Mouse (Mus musculus) stomach, postnatal 0 days (tissue): ENCODE measurements around the gene Hoxc6. TPM values are rescaled to one million over a fixed set of nuclear protein-coding genes. Genes with fewer than 3 reads are reported as not detected.

ENCODE experiments used
- ATAC-seq: fragments of 200-750 bp; cut with Nextera tagmentation; 2 replicates; pipeline ENCODE4 v1.8.0; 2017; ENCODE audit not compliant: low FRiP score, low TSS enrichment
- DNase-seq: peaks from one replicate; pipeline ENCODE4 v3.0.0-alpha.2; 2016; ENCODE audit warnings: low spot score
- H3K27ac ChIP-seq: fragments of 300-500 bp; sonication (generic); replicated peaks from 2 replicates; pipeline ENCODE4 v1.5.1; 2014; ENCODE audit warnings: mild to moderate bottlenecking, control low read depth
- H3K27me3 ChIP-seq: fragments of 300-500 bp; sonication (generic); 2 replicates; pipeline ENCODE4 v1.6.1; 2014; ENCODE audit warnings: low read length; ENCODE audit not compliant: control insufficient read depth, insufficient read depth
- H3K36me3 ChIP-seq: fragments of 300-500 bp; sonication (generic); 2 replicates; pipeline ENCODE4 v1.6.1; 2014; ENCODE audit warnings: low read length, mixed read lengths; ENCODE audit not compliant: control insufficient read depth, insufficient read depth
- H3K4me1 ChIP-seq: fragments of 300-500 bp; sonication (generic); replicated peaks from 2 replicates; pipeline ENCODE4 v1.6.1; 2014; ENCODE audit warnings: antibody characterized with exemption; ENCODE audit not compliant: control insufficient read depth, insufficient read depth
- H3K4me2 ChIP-seq: fragments of 300-500 bp; sonication (generic); replicated peaks from 2 replicates; pipeline ENCODE4 v1.6.1; 2014; ENCODE audit warnings: low read depth, mild to moderate bottlenecking, control low read depth, moderate library complexity
- H3K4me3 ChIP-seq: fragments of 300-500 bp; sonication (generic); 2 replicates; pipeline ENCODE4 v1.5.1; 2014; ENCODE audit warnings: low read depth, low read length, control low read depth
- H3K9ac ChIP-seq: fragments of 300-500 bp; sonication (generic); 2 replicates; pipeline ENCODE4 v1.6.1; 2014; ENCODE audit warnings: mild to moderate bottlenecking, low read length, control low read depth, mixed read lengths
- H3K9me3 ChIP-seq: fragments of 300-500 bp; sonication (generic); 2 replicates; pipeline ENCODE4 v1.6.1; 2016; ENCODE audit warnings: low read length; ENCODE audit not compliant: control insufficient read depth
- CTCF ChIP-seq: IDR thresholded peaks from 2 replicates; pipeline ENCODE4 v1.5.1; 2016; ENCODE audit warnings: antibody characterized with exemption, low read depth, mild to moderate bottlenecking, moderate library complexity
- EP300 ChIP-seq: optimal IDR thresholded peaks from 2 replicates; pipeline ENCODE3; 2016; ENCODE audit warnings: antibody characterized with exemption
- WGBS: fragments of 180-500 bp; shearing (Covaris S2); extraction: QIAGEN DNeasy Blood & Tissue Kit; methylation state at CpG from one replicate; pipeline ENCODE4 v1.1.7; 2014; 5-methylcytosine and 5-hydroxymethylcytosine counted together
- microRNA counts: library from miRNA; unstranded; fragments of <30 nt; microRNA quantifications from one replicate; lab custom pipeline; 2015
- microRNA-seq: library from miRNA; unstranded; fragments of <30 nt; microRNA quantifications from one replicate; pipeline ENCODE4, GENCODE M21; 2016
- polyA plus RNA-seq: library from polyadenylated mRNA; unstranded; fragments of >200 nt; fragmentation: Nextera tagmentation; extraction: Ambion mirVana; gene quantifications from 2 replicates; pipeline ENCODE4 v1.2.1, GENCODE M21; 2015

The Hoxc6 gene
- polyA plus RNA-seq, 1 experiment from 2014 or later = 4.9 TPM

- Histone ChIP-seq H3K4me3 (peak overlapping the region; percentile 44), H3K9ac (peak overlapping the region; percentile 70), H3K27ac (peak overlapping the region; percentile 95), H3K9me3 (no peaks in the 10 kb centered on the region), H3K4me1 (0 out of 2 replicates have a peak, but pooled peaks cover 2% of the 10 kb centered on the region), H3K27me3 (no peaks in the 10 kb centered on the region), H3K36me3 (no peaks in the 10 kb centered on the region), H3K4me2 (peak overlapping the region; percentile 50)
- no peak for TF ChIP-seq EP300
- TF ChIP-seq CTCF = no peak
- DNase-seq = peak; percentile 58
- peak; percentile 54; the same call in 1 of the 2 replicates for ATAC-seq
- WGBS = 4% methylated on average over 30 of the region's 30 CpGs
Measured at GRCm38 (mm10) chr15:103061131-103061825, 63.2 kb downstream of the Hoxc6 start.

MicroRNAs encoded within 50 kb of the gene (microRNA counts, 519-probe panel; counts per million panel counts)
- not detected for microRNA mmu-miR-615-3p (lab: Ali Mortazavi, UCI)
- microRNA mmu-miR-615-5p (lab: Ali Mortazavi, UCI) = not detected

Small RNA genes within 50 kb of the gene (microRNA-seq; reads per million reads assigned to microRNA genes)
- gene Mir196a-2 = 1.6 reads per million
- gene Mir615 = 1,022 reads per million, percentile 73 among the genes with 10 or more reads in this experiment

Other genes starting within 250 kb of the Hoxc6 start
- 0.05 TPM in 1 of 2 replicates, not detected in the other for gene Hoxc13, start 77.2 kb upstream of the Hoxc6 start, polyA plus RNA-seq
- gene Hoxc12, start 61.5 kb upstream of the Hoxc6 start, polyA plus RNA-seq = not detected in 2 replicates
- not detected in 2 replicates for gene Hoxc11, start 43.8 kb upstream of the Hoxc6 start, polyA plus RNA-seq
- gene Hoxc10, start 31.5 kb upstream of the Hoxc6 start, polyA plus RNA-seq = not detected in 2 replicates
- gene Hoxc5, start 30.8 kb upstream of the Hoxc6 start, polyA plus RNA-seq = 18.0 and 18.2 TPM in 2 replicates
- gene Hoxc9, start 21.8 kb upstream of the Hoxc6 start, polyA plus RNA-seq = not detected in 2 replicates
- gene Hoxc8, start 7.7 kb upstream of the Hoxc6 start, polyA plus RNA-seq = 7.1 and 7.3 TPM in 2 replicates
- 9.6 and 10.4 TPM in 2 replicates for gene Hoxc4, start 20.7 kb downstream of the Hoxc6 start, polyA plus RNA-seq
- 10.6 and 11.2 TPM in 2 replicates for gene Smug1, start 168.8 kb downstream of the Hoxc6 start, polyA plus RNA-seq
- 23.0 and 26.8 TPM in 2 replicates for gene Cbx5, start 241.6 kb downstream of the Hoxc6 start, polyA plus RNA-seq
- gene Hnrnpa1, start 242.2 kb downstream of the Hoxc6 start, polyA plus RNA-seq = 236 and 251 TPM in 2 replicates